Mouse (Mus musculus) mouse trophoblast stem cell (cell line): Measurements from ENCODE around the gene Olfr156.
"Not testable (repeated sequence)": the region's sequence is repeated elsewhere in the genome, so short reads cannot be mapped to it uniquely, and the experiment has no call there.

Source experiments
- in situ Hi-C, 2 experiments: fragments of 300-500 bp; cut with MseI, MboI; formaldehyde crosslinking; loops; 2 replicates in 1 of 2; 3 replicates in 1 of 2; pipeline ENCODE4 v1.15.1; 2025

The Olfr156 gene

DNA sequence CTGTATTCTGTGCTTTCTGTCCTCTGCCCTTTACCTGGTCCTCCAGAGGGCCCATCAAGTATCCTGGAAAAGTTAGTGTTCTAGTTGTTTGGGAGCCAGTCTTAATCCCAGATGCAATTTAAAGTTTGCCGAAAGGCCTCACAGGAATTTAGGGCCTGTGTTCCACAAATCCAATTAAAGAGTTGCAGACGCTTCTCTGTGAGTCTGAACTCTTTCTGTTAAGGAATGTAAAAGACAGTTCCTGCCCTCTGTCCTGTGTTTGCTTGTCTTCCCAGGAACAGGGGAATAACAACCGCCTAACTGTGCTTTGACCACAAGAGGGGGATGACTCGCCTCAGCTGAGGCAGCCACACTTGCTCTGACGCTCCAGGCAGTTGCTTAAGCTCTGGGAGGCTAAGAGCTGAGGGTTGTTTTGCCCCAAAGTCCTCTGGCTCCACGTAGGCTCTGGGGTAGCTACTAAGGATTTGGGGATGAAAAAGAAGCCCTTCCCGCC lies at the start of gene Olfr156:
Gene Olfr156 (minus strand): TSS at position 51 of the 493 bp plus-strand sequence.
- in situ Hi-C loops, result no loop called here

GRCm38 (mm10) chr4:43869821-43870220 lies 46.1 kb upstream of the Olfr156 start:
- in situ Hi-C loops, result no loop called here

DNA sequence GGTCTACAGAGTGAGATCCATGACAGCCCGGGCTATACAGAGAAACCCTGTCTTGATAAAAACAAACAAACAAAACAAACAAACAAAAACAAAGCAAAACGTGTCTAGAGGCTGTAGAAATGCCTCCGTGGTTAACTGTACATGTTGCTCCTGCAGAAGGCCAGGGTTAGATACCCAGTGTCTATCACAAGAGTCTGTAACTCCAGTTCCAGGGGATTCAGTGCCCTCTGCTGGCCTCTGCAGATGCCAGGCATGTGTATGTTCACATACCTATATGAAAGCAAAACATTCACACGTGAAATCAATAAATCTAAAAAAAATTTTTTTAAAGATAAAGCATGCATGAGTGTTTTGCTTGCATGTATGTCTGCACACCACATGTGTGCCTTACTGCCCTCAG lies 39.6 kb upstream of the Olfr156 start:
- in situ Hi-C loops, result no loop called here

- in situ Hi-C loops, result no loop called here
Measured at GRCm38 (mm10) chr4:43860744-43861519, 37.2 kb upstream of the Olfr156 start.

GRCm38 (mm10) chr4:43859886-43860285 lies 36.2 kb upstream of the Olfr156 start:
- in situ Hi-C loops, result loop anchor here (5.0 kb wide), 1 partner anchor 98 kb away; no protein-coding TSS in a partner anchor

DNA sequence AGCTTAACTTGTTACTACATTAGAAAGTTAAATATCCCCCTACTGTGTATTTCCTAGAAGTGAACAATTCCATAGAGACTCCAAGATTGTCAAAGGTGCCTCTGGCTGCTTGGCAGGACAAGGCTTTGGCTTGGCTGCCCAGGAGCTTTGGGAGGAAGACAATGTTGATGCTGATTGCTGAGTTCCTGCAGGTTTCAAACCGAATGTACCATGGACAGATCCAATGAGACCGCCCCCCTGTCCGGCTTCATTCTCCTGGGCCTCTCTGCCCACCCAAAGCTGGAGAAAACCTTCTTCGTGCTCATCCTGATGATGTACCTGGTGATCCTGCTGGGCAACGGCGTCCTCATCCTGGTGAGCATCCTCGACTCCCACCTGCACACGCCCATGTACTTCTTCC lies 30.4 kb upstream of the Olfr156 start:
- in situ Hi-C loops, result no loop called here

GRCm38 (mm10) chr4:43851265-43851664 lies 27.6 kb upstream of the Olfr156 start, which contains the start of gene Olfr155:
Gene Olfr155, plus strand, starts transcription at chr4:43851565.
- in situ Hi-C loops, result no loop called here

GRCm38 (mm10) chr4:43840101-43840500 lies 16.4 kb upstream of the Olfr156 start, which contains the start of gene Olfr157:
Gene Olfr157, minus strand, starts transcription at chr4:43840201.
- in situ Hi-C loops, result no loop called here

GRCm38 (mm10) chr4:43838326-43838725 lies 14.6 kb upstream of the Olfr156 start:
- in situ Hi-C loops, result no loop called here

- in situ Hi-C loops, result no loop called here
Measured at GRCm38 (mm10) chr4:43834749-43835148, 11.1 kb upstream of the Olfr156 start.

DNA sequence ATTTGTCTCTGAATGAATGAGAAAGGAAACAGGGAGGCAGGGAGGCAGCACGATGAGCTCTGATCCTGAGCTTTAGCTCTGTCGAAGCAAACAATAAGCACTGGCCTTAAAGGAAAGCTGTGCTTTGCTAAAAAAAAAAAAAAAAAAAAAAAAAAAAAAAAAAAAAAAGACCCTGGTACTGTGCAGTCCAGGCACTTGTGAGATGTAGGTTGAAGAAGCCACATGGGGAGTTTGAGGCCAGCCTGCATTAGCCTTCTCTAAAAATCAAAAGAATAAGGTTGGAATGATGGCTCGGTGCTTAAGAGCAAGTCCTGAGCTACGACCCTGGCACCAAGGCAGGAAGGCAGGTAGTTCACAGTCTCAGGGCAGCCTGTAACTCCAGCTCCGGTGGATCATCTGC lies 10.1 kb upstream of the Olfr156 start:
- in situ Hi-C loops, result no loop called here

DNA sequence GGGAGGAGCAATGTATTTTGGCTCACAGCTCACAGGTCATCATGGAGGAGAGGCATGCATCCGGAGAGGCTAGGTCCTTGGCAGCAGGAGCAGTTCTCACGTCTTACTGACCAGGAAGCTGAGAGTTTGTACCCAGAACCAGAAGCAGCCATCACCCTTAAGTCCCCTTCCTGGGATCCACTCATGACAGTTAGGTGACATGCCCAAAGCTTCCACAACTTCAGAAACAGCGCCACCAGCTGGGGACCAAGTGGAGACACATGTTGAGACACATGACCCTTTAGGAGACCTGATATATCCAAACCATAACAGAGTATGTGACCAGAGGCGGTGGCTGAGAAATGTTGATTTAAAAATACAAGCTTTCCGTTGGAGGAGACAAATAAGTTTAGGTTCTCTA lies 8.3 kb upstream of the Olfr156 start:
- in situ Hi-C loops, result no loop called here

GRCm38 (mm10) chr4:43828806-43829205 lies 5.1 kb upstream of the Olfr156 start:
- in situ Hi-C loops, result no loop called here

DNA sequence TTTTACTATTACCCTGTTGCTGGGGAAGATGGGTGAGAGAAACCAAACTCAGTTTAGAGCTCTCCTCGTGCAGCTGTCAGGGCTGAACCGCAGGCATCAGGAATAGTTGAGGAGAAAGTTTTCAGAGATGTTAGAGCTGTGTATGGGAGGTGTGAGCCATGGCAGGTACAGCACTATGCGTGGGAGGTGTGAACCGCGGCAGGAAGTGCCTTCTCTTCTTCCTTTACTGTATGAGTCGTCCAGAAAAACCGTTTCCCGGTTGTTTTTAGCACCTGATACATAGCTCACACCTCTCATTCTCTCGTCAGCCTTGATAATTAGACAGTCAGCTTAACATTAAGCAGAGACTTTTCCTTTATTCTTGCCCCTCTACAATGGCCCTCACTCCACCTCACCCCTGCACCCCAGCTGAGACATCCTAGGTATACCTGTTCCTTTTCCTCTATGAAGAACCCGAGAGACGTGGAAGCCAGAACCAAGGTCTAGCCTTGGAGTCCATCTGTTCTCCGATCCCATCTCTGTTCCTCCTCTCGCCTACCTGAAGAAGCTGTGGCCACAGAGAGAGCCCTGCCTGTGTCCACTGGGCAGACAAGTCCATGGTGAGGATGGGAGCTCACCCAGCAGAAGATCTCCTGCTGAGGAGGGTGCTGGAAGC lies 672 bp downstream of the Olfr156 start:
- in situ Hi-C loops, result no loop called here

GRCm38 (mm10) chr4:43798936-43799335 lies 24.8 kb downstream of the Olfr156 start:
- in situ Hi-C loops, result no loop called here

- in situ Hi-C loops, result not testable (repeated sequence)
Measured at GRCm38 (mm10) chr4:43795844-43796243, 27.9 kb downstream of the Olfr156 start.

DNA sequence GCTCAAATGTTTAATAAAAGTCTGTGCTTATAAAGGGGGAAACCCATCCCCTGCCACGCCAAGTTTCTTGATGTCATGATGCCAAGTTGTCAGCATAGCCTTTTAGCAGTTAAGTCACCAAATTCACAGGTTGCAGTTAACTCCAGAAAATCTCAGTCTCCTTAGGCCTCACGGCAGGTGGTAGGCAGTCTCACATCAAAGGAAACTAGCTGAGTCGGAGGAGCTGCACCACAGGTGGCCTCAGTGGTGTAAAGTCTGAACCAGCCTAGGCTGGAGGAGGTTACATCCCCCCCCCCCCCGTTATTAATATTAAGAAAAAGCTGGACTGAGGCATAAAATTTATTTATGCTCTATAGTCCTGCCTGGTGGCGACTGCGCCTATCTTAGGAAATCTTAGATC lies 28.4 kb downstream of the Olfr156 start:
- in situ Hi-C loops, result no loop called here

DNA sequence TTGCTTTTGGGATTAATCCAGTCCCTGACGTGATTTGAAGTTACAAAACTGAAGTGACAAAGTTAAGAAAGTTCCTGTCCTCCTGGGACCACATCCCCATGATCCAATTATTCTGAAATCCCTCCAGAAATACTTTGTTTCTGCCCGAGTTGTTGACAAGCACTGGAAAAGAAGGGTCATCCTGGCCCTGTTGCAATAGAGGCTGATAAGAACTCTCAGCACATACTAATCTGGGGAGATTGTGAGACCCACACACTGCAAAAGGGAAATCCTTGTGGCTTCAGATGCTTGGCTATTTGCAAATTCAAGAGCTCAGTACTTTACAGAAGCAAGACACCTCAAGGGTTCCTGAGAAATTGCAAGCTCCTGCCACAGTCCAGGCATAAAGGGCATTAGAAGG lies 51.4 kb downstream of the Olfr156 start:
- in situ Hi-C loops, result no loop called here

DNA sequence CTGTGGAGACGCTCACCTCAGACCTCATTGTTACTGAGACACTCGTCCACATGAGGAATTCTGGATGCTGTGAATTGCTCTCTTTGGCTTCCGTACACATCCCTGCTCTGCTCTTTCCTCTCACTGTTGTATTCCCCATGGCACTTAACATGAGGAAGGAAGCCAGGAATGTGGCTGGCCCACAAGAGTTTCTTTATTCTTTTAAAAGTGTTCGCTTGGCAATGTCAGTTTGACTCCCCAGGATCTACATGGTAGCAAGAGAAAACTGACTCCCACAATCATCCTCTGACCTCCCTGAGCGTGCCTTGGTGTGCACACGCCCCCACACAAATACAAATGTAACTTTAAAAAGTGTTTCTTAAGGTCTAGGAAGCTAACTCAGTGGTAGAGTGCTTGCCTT lies 52.1 kb downstream of the Olfr156 start:
- in situ Hi-C loops, result no loop called here

DNA sequence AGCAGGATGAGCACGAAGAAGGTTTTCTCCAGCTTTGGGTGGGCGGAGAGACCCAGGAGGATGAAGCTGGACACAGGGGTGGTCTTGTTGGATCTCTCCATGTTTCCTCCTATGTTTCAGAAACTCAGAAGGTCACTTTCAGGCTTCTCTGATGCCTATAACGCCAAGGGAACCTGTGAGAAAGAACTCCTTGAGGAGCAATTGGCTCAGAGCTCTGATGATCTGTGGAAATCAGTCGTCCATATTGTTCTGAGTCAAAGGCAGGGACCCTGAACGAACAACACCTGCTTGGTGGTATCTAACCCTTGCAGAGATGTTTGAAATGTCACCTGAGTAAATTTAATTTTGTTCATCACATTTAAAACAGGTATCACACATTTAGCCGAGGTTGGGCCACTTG lies 52.8 kb downstream of the Olfr156 start, which contains the start of gene Olfr159:
Gene Olfr159 (minus strand): TSS at position 101 of the 400 bp plus-strand sequence.
- in situ Hi-C loops, result no loop called here
